Comparison of ENCODE assay signal across 9 mouse cellular contexts in genomic region chr7:109892530-109892929, GRCm38 (mm10). TPM values are rescaled to one million over a fixed set of nuclear protein-coding genes. Genes with fewer than 3 reads are reported as not detected.
DNase-seq lines count a peak whose midpoint lies in the region; ATAC-seq and TF ChIP-seq lines count a peak whose summit lies in the region.
"Had no signal": no experiment of that assay in that cellular context is flagged by ENCODE, and none has a peak within 500 bp of the region (broad histone marks: within the 10 kb centered on the region; RNA-seq: fewer than 3 reads in every experiment).

No protein-coding gene starts in this region.

- peak; percentile 33; the same call in 1 of the 2 replicates for ATAC-seq in lung, embryonic 14.5 days (ENCODE audit: insufficient read depth)

- TF ChIP-seq CTCF in CH12.LX (conservative IDR thresholded peaks at IDR 0.05 in 1 of 2, IDR thresholded peaks at IDR 0.05 in 1 of 2; ENCODE audit: low read depth in 2 of 2, low read length in 2 of 2), result peak; percentile 48 to 89
- TF ChIP-seq CTCF in lung, embryonic 14.5 days (IDR thresholded peaks at IDR 0.05; ENCODE audit: low read depth), result peak; percentile 89

- H3K79me2 ChIP-seq in CH12.LX (replicated peaks; ENCODE audit: control insufficient read depth, extremely low read depth, insufficient read depth, poor library complexity, severe bottlenecking), result no peaks in the 10 kb centered on the region

- H3K4me3 ChIP-seq in CH12.LX (replicated peaks in 1 of 3; ENCODE audit: low read depth in 2 of 3, low read length in 2 of 3, poor library complexity in 1 of 3), result no peak overlapping the region
- no peak overlapping the region for H3K4me3 ChIP-seq in embryonic facial prominence, embryonic 10.5 days
- H3K4me3 ChIP-seq in lung, embryonic 14.5 days (ENCODE audit: low read depth, low read length), result no peak overlapping the region
- H3K4me3 ChIP-seq: heart, embryonic 15.5 days had no signal

- no peaks in the 10 kb centered on the region for H3K27me3 ChIP-seq in CH12.LX (replicated peaks)
- no peaks in the 10 kb centered on the region for H3K27me3 ChIP-seq in embryonic facial prominence, embryonic 10.5 days (replicated peaks; ENCODE audit: low read depth, poor library complexity, severe bottlenecking)
- H3K27me3 ChIP-seq in lung, embryonic 14.5 days (ENCODE audit: insufficient read depth, low read length), result no peaks in the 10 kb centered on the region
- H3K27me3 ChIP-seq: heart, embryonic 15.5 days had no signal

- TF ChIP-seq RAD21 in CH12.LX (IDR thresholded peaks at IDR 0.05; ENCODE audit: low read depth, low read length), result peak; percentile 84

- H3K9ac ChIP-seq in CH12.LX (ENCODE audit: insufficient read depth, low read depth), result no peak overlapping the region
- H3K9ac ChIP-seq in lung, embryonic 14.5 days, result no peak overlapping the region
- H3K9ac ChIP-seq: heart, embryonic 15.5 days had no signal

- H3K27ac ChIP-seq in CH12.LX (ENCODE audit: insufficient read depth, low read depth), result no peak overlapping the region
- no peak overlapping the region for H3K27ac ChIP-seq in embryonic facial prominence, embryonic 10.5 days (replicated peaks)
- no peak overlapping the region for H3K27ac ChIP-seq in lung, embryonic 14.5 days (ENCODE audit: low read depth)
- H3K27ac ChIP-seq: heart, embryonic 15.5 days had no signal

- in situ Hi-C loops in CH12.LX (cut with MboI; ENCODE audit: low pct_ligation_motif_present, low pct_unique_long_range_greater_than_20kb, low sequenced_read_pairs), result no loop called here

- DNase-seq in CH12.LX (ENCODE audit: extremely low read depth), result peak; percentile 70
- peak; percentile 70 to 85 for DNase-seq in adrenal gland, postnatal 36 days
- DNase-seq in embryonic facial prominence, embryonic 10.5 days (ENCODE audit: low spot score), result peak; percentile 76
- peak; percentile 17 to 46 for DNase-seq in heart, adult 9 months (ENCODE audit: low spot score in 2 of 2)
- DNase-seq in layer of hippocampus, adult 11-12 months (ENCODE audit: low spot score), result peak; percentile 79
- DNase-seq in lung, embryonic 14.5 days, result peak; percentile 87
- DNase-seq in ovary, postnatal 36 days (ENCODE audit: low spot score), result peak; percentile 69
- peak; percentile 57 to 61 for DNase-seq in thymus, postnatal 36 days

- no peak for TF ChIP-seq EP300 in CH12.LX (IDR thresholded peaks at IDR 0.05; ENCODE audit: low read length)

- no peak for TF ChIP-seq POLR2A in CH12.LX (IDR thresholded peaks at IDR 0.05; ENCODE audit: low read depth, low read length)

- H3K4me1 ChIP-seq in CH12.LX (ENCODE audit: control insufficient read depth in 1 of 2, insufficient read depth in 2 of 2), result no peaks in the 10 kb centered on the region
- peaks cover 3% of the 10 kb centered on the region for H3K4me1 ChIP-seq in embryonic facial prominence, embryonic 10.5 days
- no peaks in the 10 kb centered on the region for H3K4me1 ChIP-seq in lung, embryonic 14.5 days (ENCODE audit: insufficient read depth)
- H3K4me1 ChIP-seq: heart, embryonic 15.5 days had no signal

- H3K36me3 ChIP-seq in CH12.LX (replicated peaks in 1 of 2; ENCODE audit: control insufficient read depth in 1 of 2, insufficient read depth in 1 of 2, low read length in 1 of 2), result peaks cover 18 to 52% of the 10 kb centered on the region in 2 experiments
- H3K36me3 ChIP-seq in embryonic facial prominence, embryonic 10.5 days (replicated peaks), result peaks cover 91% of the 10 kb centered on the region
- H3K36me3 ChIP-seq in lung, embryonic 14.5 days (ENCODE audit: insufficient read depth), result peaks cover 63% of the 10 kb centered on the region

- no peak overlapping the region for H3K4me2 ChIP-seq in CH12.LX (ENCODE audit: insufficient read depth, low read depth, poor library complexity, severe bottlenecking)
- H3K4me2 ChIP-seq in lung, embryonic 14.5 days, result no peak overlapping the region
- H3K4me2 ChIP-seq: heart, embryonic 15.5 days had no signal

- 44% methylated on average over 3 of the region's 3 CpGs for WGBS in embryonic facial prominence, embryonic 10.5 days
- 47% methylated on average over 3 of the region's 3 CpGs for WGBS in lung, embryonic 14.5 days

- H3K9me3 ChIP-seq in CH12.LX (replicated peaks; ENCODE audit: low read length), result no peaks in the 10 kb centered on the region
- H3K9me3 ChIP-seq in embryonic facial prominence, embryonic 10.5 days, result no peaks in the 10 kb centered on the region
- H3K9me3 ChIP-seq in lung, embryonic 14.5 days (ENCODE audit: low read depth, low read length), result no peaks in the 10 kb centered on the region
- H3K9me3 ChIP-seq: heart, embryonic 15.5 days had no signal

- dilution Hi-C loops in CH12.LX (cut with MboI; ENCODE audit: extremely low pct_ligation_motif_present, extremely low pct_unique_long_range_greater_than_20kb, low sequenced_read_pairs), result no loop called here

TF ChIP-seq in CH12.LX, 34 proteins besides CTCF, POLR2A, EP300 and RAD21:
- TF ChIP-seq BHLHE40 (IDR thresholded peaks at IDR 0.05; ENCODE audit: low read depth, low read length) (no peak), ETS1 (conservative IDR thresholded peaks at IDR 0.05; ENCODE audit: low read depth, low read length) (no peak), SMC3 (IDR thresholded peaks at IDR 0.05; ENCODE audit: low read depth, low read length) (peak; percentile 82)

RNA-seq across cellular contexts. Expression of gene Scube2, which starts 27.1 kb away (rescaled TPM):
- total RNA-seq in CH12.LX (2012; rRNA removed) (not detected in 2 replicates), CH12.LX (2014; rRNA removed) (not detected in 2 replicates)
- not detected in 2 replicates for polyA plus RNA-seq in CH12.LX (2012; ENCODE audit: insufficient read length, low read depth)
- under 1 TPM; 0.26 to 0.56 TPM for total RNA-seq in adrenal gland, postnatal 36 days (2021)
- 0.77 and 4.1 TPM in 2 replicates for polyA plus RNA-seq in embryonic facial prominence, embryonic 10.5 days (2016; fragmentation: Nextera tagmentation; extraction: Ambion mirVana)
- polyA plus RNA-seq in lung, embryonic 14.5 days (2014; fragmentation: Nextera tagmentation; extraction: Ambion mirVana), result 1.3 and 2.0 TPM in 2 replicates

Comparison
In these comparisons a context has a peak if more than half of its experiments do, and no peak if none do; other contexts are left out.
1. DNase-seq: peak in every context shown above with its lines; median percentile 87 in lung, embryonic 14.5 days; 79 in layer of hippocampus, adult 11-12 months; 78 in adrenal gland, postnatal 36 days; 76 in embryonic facial prominence, embryonic 10.5 days; 70 in CH12.LX; 69 in ovary, postnatal 36 days; 59 in thymus, postnatal 36 days; 32 in heart, adult 9 months.